Mouse (Mus musculus) lung, embryonic 16.5 days (tissue): Measurements from ENCODE around the gene Actr3b. TPM values are rescaled to one million over a fixed set of nuclear protein-coding genes. Genes with fewer than 3 reads are reported as not detected.

Experiments
- ATAC-seq: fragments of 200-750 bp; cut with Nextera tagmentation; 2 replicates; pipeline ENCODE4 v1.8.0; 2017; ENCODE audit warnings: low read depth, mild to moderate bottlenecking, moderate library complexity
- H3K27ac ChIP-seq: fragments of 300-500 bp; sonication (generic); 2 replicates; pipeline ENCODE4 v1.5.1; 2014; ENCODE audit warnings: mild to moderate bottlenecking, control low read depth, low read length
- H3K27me3 ChIP-seq: fragments of 300-500 bp; sonication (generic); 2 replicates; pipeline ENCODE4 v1.6.1; 2014; ENCODE audit warnings: low read depth, low read length, mixed read lengths; ENCODE audit not compliant: control insufficient read depth, insufficient read depth
- H3K36me3 ChIP-seq: fragments of 300-500 bp; sonication (generic); 2 replicates; pipeline ENCODE4 v1.6.1; 2014; ENCODE audit warnings: low read length; ENCODE audit not compliant: control insufficient read depth, insufficient read depth
- H3K4me1 ChIP-seq: fragments of 300-500 bp; sonication (generic); replicated peaks from 2 replicates; pipeline ENCODE4 v1.6.1; 2014; ENCODE audit warnings: low read length, mixed read lengths; ENCODE audit not compliant: control insufficient read depth, insufficient read depth
- H3K4me2 ChIP-seq: fragments of 300-500 bp; sonication (generic); 2 replicates; pipeline ENCODE4 v1.6.1; 2014; ENCODE audit warnings: low read depth, low read length, control low read depth
- H3K4me3 ChIP-seq: fragments of 300-500 bp; sonication (generic); 2 replicates; pipeline ENCODE4 v1.5.1; 2014; ENCODE audit warnings: mild to moderate bottlenecking, low read length, control low read depth
- H3K9ac ChIP-seq: fragments of 300-500 bp; sonication (generic); 2 replicates; pipeline ENCODE4 v1.6.1; 2014; ENCODE audit warnings: low read length, control low read depth
- H3K9me3 ChIP-seq: fragments of 300-500 bp; sonication (generic); 2 replicates; pipeline ENCODE4 v1.6.1; 2016; ENCODE audit warnings: low read length; ENCODE audit not compliant: control insufficient read depth
- WGBS: fragments of 180-500 bp; shearing (Covaris S2); extraction: QIAGEN DNeasy Blood & Tissue Kit; methylation state at CpG from one replicate; pipeline ENCODE4 v1.1.7; 2014; 5-methylcytosine and 5-hydroxymethylcytosine counted together
- polyA plus RNA-seq: library from polyadenylated mRNA; unstranded; fragments of >200 nt; fragmentation: Nextera tagmentation; extraction: Ambion mirVana; gene quantifications from 2 replicates; pipeline ENCODE4 v1.2.1, GENCODE M21; 2015

The Actr3b gene
- polyA plus RNA-seq, 1 experiment from 2014 or later, result 2.0 TPM

DNA sequence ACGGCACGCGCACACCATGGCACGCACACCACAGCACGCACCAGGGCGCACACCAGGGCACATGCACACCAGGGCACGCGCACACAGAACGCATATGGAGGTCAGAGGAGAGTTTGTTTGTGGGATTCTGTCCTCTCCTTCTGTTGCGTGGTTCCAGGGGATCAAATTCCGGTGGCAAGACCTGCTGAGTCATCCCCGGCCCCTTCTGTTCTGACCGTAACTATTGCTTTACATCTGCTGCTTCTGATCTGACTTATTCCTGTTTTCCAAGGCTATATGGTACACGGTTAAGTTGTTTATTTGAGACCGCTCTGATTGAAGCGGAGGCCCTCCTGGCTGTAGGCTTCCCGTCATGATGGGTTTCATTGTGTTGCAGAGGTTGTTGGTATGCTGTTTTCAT is 9.2 kb downstream of the Actr3b start:
- WGBS, result 65% methylated on average over 17 of the region's 17 CpGs
- no peaks in the 10 kb centered on the region for H3K9me3 ChIP-seq
- peak overlapping the region; percentile 5; the same call in 1 of the 2 replicates for H3K4me3 ChIP-seq
- no peaks in the 10 kb centered on the region for H3K4me1 ChIP-seq
- ATAC-seq, result no peak
- peak overlapping the region; percentile 19 for H3K4me2 ChIP-seq
- H3K36me3 ChIP-seq, result no peaks in the 10 kb centered on the region
- H3K9ac ChIP-seq, result no peak overlapping the region
- H3K27ac ChIP-seq, result no peak overlapping the region
- H3K27me3 ChIP-seq, result no peaks in the 10 kb centered on the region

DNA sequence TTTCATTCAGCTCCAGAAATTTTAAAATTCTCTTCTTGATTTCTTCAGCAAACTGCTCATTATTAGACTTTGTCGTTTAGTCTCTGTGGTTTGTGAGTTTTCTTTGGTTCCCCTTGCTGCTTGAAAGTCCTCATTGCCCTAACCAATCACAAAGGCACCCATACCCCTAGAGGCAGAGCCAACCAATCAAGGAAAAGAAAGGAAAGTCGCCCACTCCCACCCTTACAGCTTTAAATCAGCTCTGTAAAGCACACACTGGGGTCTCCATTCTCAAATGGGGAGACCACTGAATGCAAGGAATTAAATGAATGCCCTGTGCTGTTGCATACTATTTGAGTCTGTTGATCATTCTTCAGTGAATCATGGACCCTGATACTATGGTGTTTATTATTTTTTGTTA is 9.6 kb downstream of the Actr3b start:
- Histone ChIP-seq H3K4me1 (no peaks in the 10 kb centered on the region), H3K4me2 (no peak overlapping the region), H3K27me3 (no peaks in the 10 kb centered on the region), H3K9ac (no peak overlapping the region), H3K36me3 (no peaks in the 10 kb centered on the region), H3K9me3 (no peaks in the 10 kb centered on the region), H3K4me3 (no peak overlapping the region), H3K27ac (no peak overlapping the region)
- WGBS, result 44% methylated on average over 2 of the region's 2 CpGs
- ATAC-seq, result no peak

DNA sequence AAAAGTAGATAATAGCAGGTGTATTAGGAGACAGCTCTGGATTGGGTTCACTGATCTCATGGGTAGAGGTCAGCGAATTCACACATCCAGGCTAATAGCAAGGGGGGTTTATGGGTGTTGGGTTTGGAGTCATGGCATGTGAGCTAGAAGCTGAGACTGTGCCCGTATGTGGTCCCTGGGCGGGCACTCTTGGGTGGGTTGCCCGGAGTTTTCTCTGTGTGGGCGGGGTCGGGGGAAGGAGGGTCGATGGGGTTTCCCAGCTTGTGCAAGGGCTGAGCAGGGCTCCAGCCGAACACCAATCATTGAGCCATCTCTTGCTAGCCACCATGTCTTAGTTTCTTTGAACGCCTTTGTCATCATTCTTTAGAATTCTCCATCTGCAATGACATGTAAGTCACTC is 12.7 kb downstream of the Actr3b start:
- ATAC-seq, result no peak
- no peaks in the 10 kb centered on the region for H3K9me3 ChIP-seq
- WGBS, result 90% methylated on average over 9 of the region's 9 CpGs

DNA sequence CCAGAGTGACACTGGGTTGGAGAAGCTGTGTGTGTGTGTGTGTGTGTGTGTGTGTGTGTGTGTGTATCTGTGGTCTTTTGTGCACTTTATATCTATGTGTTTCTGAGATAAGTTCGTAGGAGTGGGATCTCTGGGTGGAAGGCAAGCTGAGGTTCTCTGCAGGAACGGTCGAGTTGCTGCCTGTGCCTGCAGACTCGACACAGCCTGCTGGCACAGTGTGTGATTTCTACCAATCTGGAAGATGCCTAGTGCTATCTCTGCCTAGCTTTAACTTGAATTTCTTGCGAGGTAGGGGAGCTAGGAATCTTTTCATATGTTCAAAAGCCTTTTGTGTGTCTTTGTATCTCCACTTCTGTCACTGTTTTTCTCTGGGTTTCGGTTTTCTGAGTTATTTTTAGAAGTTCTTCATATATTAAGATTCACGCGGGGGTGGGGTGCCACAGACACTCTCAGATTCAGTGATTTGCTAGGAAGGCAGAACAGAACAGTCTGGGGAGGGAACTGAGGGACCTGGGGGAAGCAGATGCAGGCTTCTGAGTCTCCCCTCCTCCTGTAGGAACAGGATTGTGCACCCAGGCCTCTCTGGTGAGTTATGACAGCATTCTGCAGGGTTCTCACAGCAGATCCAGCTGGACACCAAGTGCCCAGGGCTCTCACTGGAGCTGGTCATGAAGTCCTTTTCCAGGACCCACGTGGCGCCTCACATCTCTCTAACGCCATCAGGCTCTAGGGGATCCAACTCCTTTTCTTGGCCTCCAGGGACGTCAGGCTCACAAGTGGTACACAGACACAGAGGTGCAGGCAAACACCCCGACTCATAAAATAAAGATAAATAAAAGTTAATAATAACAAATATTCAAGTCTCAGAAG is 14.4 kb downstream of the Actr3b start:
- Histone ChIP-seq H3K9me3 (no peaks in the 10 kb centered on the region), H3K36me3 (no peaks in the 10 kb centered on the region), H3K27ac (no peak overlapping the region), H3K27me3 (no peaks in the 10 kb centered on the region), H3K9ac (no peak overlapping the region), H3K4me2 (no peak overlapping the region), H3K4me3 (no peak overlapping the region), H3K4me1 (no peaks in the 10 kb centered on the region)
- 50% methylated on average over 13 of the region's 13 CpGs for WGBS
- no peak for ATAC-seq

More for the DNA sequence above, 12.7 kb downstream of the Actr3b start:
- Histone ChIP-seq H3K36me3 (no peaks in the 10 kb centered on the region), H3K4me1 (no peaks in the 10 kb centered on the region), H3K27ac (no peak overlapping the region), H3K4me2 (no peak overlapping the region), H3K9ac (no peak overlapping the region), H3K4me3 (no peak overlapping the region), H3K27me3 (no peaks in the 10 kb centered on the region)

DNA sequence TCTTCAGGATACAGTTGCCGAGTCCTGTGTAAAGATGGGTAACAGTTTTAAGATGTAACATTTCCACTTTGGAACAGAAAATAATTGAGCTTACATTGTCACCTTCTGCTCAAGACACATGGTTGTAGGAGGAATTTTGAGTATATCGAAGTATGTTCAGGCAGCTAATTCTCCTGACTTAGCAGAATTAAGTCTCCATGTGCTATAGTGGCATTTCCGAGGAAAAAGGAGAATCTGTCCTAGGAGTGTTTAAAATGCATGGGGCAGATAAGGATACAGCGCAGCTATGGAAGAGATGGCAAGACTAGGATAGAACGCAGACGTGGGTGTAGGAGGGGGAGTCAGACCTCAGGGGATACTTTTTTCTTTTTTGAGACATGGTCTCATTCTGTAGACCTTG is 31.8 kb downstream of the Actr3b start:
- Histone ChIP-seq H3K4me2 (no peak overlapping the region), H3K27ac (no peak overlapping the region), H3K27me3 (no peaks in the 10 kb centered on the region), H3K36me3 (no peaks in the 10 kb centered on the region), H3K4me1 (no peaks in the 10 kb centered on the region), H3K4me3 (no peak overlapping the region), H3K9me3 (no peaks in the 10 kb centered on the region), H3K9ac (no peak overlapping the region)
- ATAC-seq, result no peak
- WGBS, result 76% methylated on average over 6 of the region's 6 CpGs

DNA sequence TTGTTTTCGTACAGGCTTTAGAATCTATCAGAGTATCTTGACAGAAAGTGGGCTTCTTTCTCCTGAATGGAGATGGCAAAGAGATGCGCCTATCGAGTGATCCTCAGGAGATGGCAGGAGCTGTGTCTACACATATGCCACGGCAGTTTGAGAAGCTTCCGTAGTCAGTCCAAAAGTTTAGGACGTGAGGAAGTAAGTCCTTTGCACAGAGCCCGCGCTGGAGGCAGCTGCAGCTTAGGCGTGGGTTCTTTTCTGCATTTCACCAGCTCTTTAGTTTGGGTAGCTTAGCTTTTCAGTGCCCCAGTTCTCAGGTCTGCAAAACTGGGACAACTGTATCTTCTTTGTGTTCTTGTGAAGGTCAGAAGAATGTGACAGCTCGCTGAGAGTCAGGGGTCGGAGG is 38.0 kb downstream of the Actr3b start:
- no peaks in the 10 kb centered on the region for H3K4me1 ChIP-seq
- no peaks in the 10 kb centered on the region for H3K27me3 ChIP-seq
- H3K4me3 ChIP-seq, result no peak overlapping the region
- H3K9ac ChIP-seq, result no peak overlapping the region
- no peaks in the 10 kb centered on the region for H3K9me3 ChIP-seq
- no peaks in the 10 kb centered on the region for H3K36me3 ChIP-seq
- no peak for ATAC-seq
- 80% methylated on average over 11 of the region's 11 CpGs for WGBS
- no peak overlapping the region for H3K4me2 ChIP-seq
- H3K27ac ChIP-seq, result no peak overlapping the region

DNA sequence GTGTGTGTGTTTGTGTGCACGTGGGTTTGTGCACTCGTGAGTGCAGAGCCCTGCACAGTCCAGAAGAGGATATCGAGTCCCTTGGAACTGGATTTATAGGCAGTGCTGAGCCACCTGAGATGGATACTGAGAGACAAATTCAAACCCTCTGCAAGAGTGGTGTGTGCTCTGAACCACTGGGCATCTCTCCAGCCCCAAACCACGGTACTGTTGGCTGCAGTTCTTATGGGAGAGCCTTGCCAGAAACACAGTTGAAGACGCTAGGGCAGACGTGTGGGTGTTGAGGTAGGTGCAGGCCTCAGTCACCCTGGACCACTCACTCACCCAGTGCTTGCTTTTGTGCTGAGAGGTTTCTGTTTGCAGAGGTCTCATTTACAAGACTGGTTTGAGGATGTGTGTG is 41.1 kb downstream of the Actr3b start:
- Histone ChIP-seq H3K4me2 (no peak overlapping the region), H3K4me1 (no peaks in the 10 kb centered on the region), H3K27ac (no peak overlapping the region), H3K4me3 (no peak overlapping the region), H3K9ac (no peak overlapping the region), H3K36me3 (no peaks in the 10 kb centered on the region), H3K9me3 (no peaks in the 10 kb centered on the region), H3K27me3 (no peaks in the 10 kb centered on the region)
- no peak for ATAC-seq
- 47% methylated on average over 6 of the region's 6 CpGs for WGBS

DNA sequence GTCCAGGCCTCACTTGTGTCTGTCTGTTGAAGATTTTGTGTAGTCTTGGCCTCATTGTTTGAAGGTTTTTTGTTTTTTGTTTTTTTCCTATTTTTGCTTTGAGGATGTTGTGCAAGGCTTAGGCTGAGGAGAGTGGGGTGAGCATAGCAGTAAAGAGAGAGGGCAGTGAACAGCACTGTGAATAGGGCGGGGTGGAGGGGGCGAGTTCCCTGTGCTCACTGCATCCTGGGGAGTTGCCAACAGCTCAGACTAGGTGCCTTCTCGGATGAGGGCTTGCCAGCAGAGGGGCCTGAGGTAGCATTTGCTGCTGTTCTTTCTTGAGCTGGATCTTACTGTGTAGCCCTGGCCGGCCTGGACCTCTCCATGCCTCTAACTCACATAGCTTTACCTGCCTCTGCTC is 41.9 kb downstream of the Actr3b start:
- no peaks in the 10 kb centered on the region for H3K4me1 ChIP-seq
- ATAC-seq, result no peak
- WGBS, result 56% methylated on average over 4 of the region's 4 CpGs
- no peak overlapping the region for H3K4me2 ChIP-seq
- no peak overlapping the region for H3K4me3 ChIP-seq
- H3K27me3 ChIP-seq, result no peaks in the 10 kb centered on the region
- H3K36me3 ChIP-seq, result no peaks in the 10 kb centered on the region
- H3K9ac ChIP-seq, result no peak overlapping the region
- H3K9me3 ChIP-seq, result no peaks in the 10 kb centered on the region
- H3K27ac ChIP-seq, result no peak overlapping the region

DNA sequence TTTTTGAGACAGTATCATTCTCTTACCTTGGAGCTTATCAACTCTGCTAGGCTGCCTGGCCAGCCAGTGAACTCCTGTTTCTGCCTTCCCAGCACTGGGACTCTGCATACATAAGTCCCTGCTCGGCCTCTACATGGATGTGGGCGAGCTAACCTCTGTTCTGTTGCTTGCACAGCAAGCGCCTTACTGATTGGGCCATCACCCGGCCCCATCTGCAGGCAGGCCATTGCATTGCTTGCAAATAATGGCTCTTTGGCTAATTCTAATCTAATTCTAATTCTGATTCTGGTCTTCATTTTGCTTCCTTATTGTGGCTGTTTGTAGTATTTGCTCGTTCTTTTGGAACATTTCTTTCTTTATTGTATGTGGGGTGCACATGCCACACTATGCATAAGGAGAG is 44.8 kb downstream of the Actr3b start:
- H3K36me3 ChIP-seq, result no peaks in the 10 kb centered on the region
- H3K4me2 ChIP-seq, result no peak overlapping the region
- no peaks in the 10 kb centered on the region for H3K27me3 ChIP-seq
- 71% methylated on average over 5 of the region's 5 CpGs for WGBS
- H3K27ac ChIP-seq, result no peak overlapping the region
- no peak overlapping the region for H3K9ac ChIP-seq
- H3K4me3 ChIP-seq, result no peak overlapping the region
- no peak for ATAC-seq
- no peaks in the 10 kb centered on the region for H3K9me3 ChIP-seq
- H3K4me1 ChIP-seq, result no peaks in the 10 kb centered on the region
